Mouse (Mus musculus) heart, embryonic 16.5 days (tissue): Measurements from ENCODE around the gene Mrfap1. TPM values are rescaled to one million over a fixed set of nuclear protein-coding genes. Genes with fewer than 3 reads are reported as not detected.
"Not testable (repeated sequence)": the region's sequence is repeated elsewhere in the genome, so short reads cannot be mapped to it uniquely, and the experiment has no call there.

Experiments used
- ATAC-seq: fragments of 200-750 bp; cut with Nextera tagmentation; replicated peaks from 2 replicates; pipeline ENCODE4 v1.8.0; 2017; ENCODE audit warnings: moderate number of reproducible peaks; ENCODE audit not compliant: insufficient read depth, low FRiP score; ENCODE audit errors: extremely low read depth
- H3K27ac ChIP-seq: fragments of 300-500 bp; sonication (generic); 2 replicates; pipeline ENCODE4 v1.5.1; 2014; ENCODE audit warnings: mild to moderate bottlenecking, low read length, control low read depth, moderate library complexity
- H3K27me3 ChIP-seq: fragments of 300-500 bp; sonication (generic); 2 replicates; pipeline ENCODE4 v1.6.1; 2014; ENCODE audit warnings: low read length, mixed read lengths; ENCODE audit not compliant: control insufficient read depth, insufficient read depth
- H3K36me3 ChIP-seq: fragments of 300-500 bp; sonication (generic); 2 replicates; pipeline ENCODE4 v1.6.1; 2014; ENCODE audit not compliant: control insufficient read depth, insufficient read depth
- H3K4me1 ChIP-seq: fragments of 300-500 bp; sonication (generic); 2 replicates; pipeline ENCODE4 v1.6.1; 2014; ENCODE audit warnings: low read length, mixed read lengths; ENCODE audit not compliant: control insufficient read depth, insufficient read depth
- H3K4me2 ChIP-seq: fragments of 300-500 bp; sonication (generic); 2 replicates; pipeline ENCODE4 v1.6.1; 2014; ENCODE audit warnings: low read depth, mild to moderate bottlenecking, control low read depth, low read length
- H3K4me3 ChIP-seq: fragments of 300-500 bp; sonication (generic); 2 replicates; pipeline ENCODE4 v1.5.1; 2014; ENCODE audit warnings: mild to moderate bottlenecking, control low read depth, low read length
- H3K9ac ChIP-seq: fragments of 300-500 bp; sonication (generic); 2 replicates; pipeline ENCODE4 v1.6.1; 2014; ENCODE audit warnings: low read length, control low read depth
- H3K9me3 ChIP-seq: fragments of 300-500 bp; sonication (generic); replicated peaks from 2 replicates; pipeline ENCODE4 v1.6.1; 2016; ENCODE audit warnings: low read length; ENCODE audit not compliant: control insufficient read depth
- WGBS: fragments of 180-500 bp; shearing (Covaris S2); extraction: QIAGEN DNeasy Blood & Tissue Kit; methylation state at CpG from one replicate; pipeline ENCODE4 v1.1.7; 2014; 5-methylcytosine and 5-hydroxymethylcytosine counted together
- polyA plus RNA-seq: library from polyadenylated mRNA; unstranded; fragments of >200 nt; fragmentation: Nextera tagmentation; extraction: Ambion mirVana; gene quantifications from 2 replicates; pipeline ENCODE4 v1.2.1, GENCODE M21; 2015

The Mrfap1 gene
- 285 and 303 TPM in 2 replicates for polyA plus RNA-seq

- H3K27me3 ChIP-seq, H3K36me3 ChIP-seq, H3K9me3 ChIP-seq, H3K4me1 ChIP-seq: not testable (repeated sequence)
- Histone ChIP-seq H3K4me3 (peak within 1 kb of the TSS; percentile 76), H3K27ac (peak within 1 kb of the TSS; percentile 93), H3K9ac (peak within 1 kb of the TSS; percentile 87), H3K4me2 (peak within 1 kb of the TSS; percentile 83)
- under 1% methylated on average over 88 of the region's 90 CpGs for WGBS
- peak; percentile 78 for ATAC-seq
Observed at GRCm38 (mm10) chr5:36796296-36797014, at the start of gene Mrfap1. TSS of gene Mrfap1 (minus strand) at chr5:36796772.

- no peak overlapping the region for H3K9ac ChIP-seq
- no peaks in the 10 kb centered on the region for H3K27me3 ChIP-seq
- H3K9me3 ChIP-seq = peaks cover 4% of the 10 kb centered on the region
- no peak overlapping the region for H3K27ac ChIP-seq
- H3K36me3 ChIP-seq = no peaks in the 10 kb centered on the region
- H3K4me2 ChIP-seq = no peak overlapping the region
- no peak overlapping the region for H3K4me3 ChIP-seq
- WGBS = 87% methylated on average over 10 of the region's 10 CpGs
- no peaks in the 10 kb centered on the region for H3K4me1 ChIP-seq
- no peak for ATAC-seq
Observed at GRCm38 (mm10) chr5:36844490-36844889, 47.9 kb upstream of the Mrfap1 start.

GRCm38 (mm10) chr5:36841701-36842100 is 45.1 kb upstream of the Mrfap1 start:
- Histone ChIP-seq H3K9me3 (peaks cover 4% of the 10 kb centered on the region), H3K36me3 (no peaks in the 10 kb centered on the region), H3K4me1 (no peaks in the 10 kb centered on the region), H3K9ac (no peak overlapping the region), H3K4me3 (no peak overlapping the region), H3K27me3 (no peaks in the 10 kb centered on the region), H3K27ac (no peak overlapping the region), H3K4me2 (no peak overlapping the region)
- no peak for ATAC-seq
- WGBS = 47% methylated on average over 1 of the region's 1 CpGs

- Histone ChIP-seq H3K27me3 (no peaks in the 10 kb centered on the region), H3K9ac (no peak overlapping the region), H3K4me3 (no peak overlapping the region), H3K36me3 (no peaks in the 10 kb centered on the region), H3K4me2 (no peak overlapping the region), H3K9me3 (peaks cover 4% of the 10 kb centered on the region), H3K4me1 (no peaks in the 10 kb centered on the region), H3K27ac (no peak overlapping the region)
- WGBS = 71% methylated on average over 7 of the region's 7 CpGs
- ATAC-seq = no peak
Observed at GRCm38 (mm10) chr5:36840092-36840491, 43.5 kb upstream of the Mrfap1 start.

- no peak overlapping the region for H3K9ac ChIP-seq
- H3K27ac ChIP-seq = no peak overlapping the region
- no peaks in the 10 kb centered on the region for H3K27me3 ChIP-seq
- no peak overlapping the region for H3K4me3 ChIP-seq
- WGBS = 52% methylated on average over 8 of the region's 8 CpGs
- no peak overlapping the region for H3K4me2 ChIP-seq
- no peaks in the 10 kb centered on the region for H3K4me1 ChIP-seq
- no peak for ATAC-seq
- H3K36me3 ChIP-seq = no peaks in the 10 kb centered on the region
- peaks cover 4% of the 10 kb centered on the region for H3K9me3 ChIP-seq
Observed at GRCm38 (mm10) chr5:36839602-36840001, 43.0 kb upstream of the Mrfap1 start.

GRCm38 (mm10) chr5:36839032-36839431 is 42.5 kb upstream of the Mrfap1 start:
- H3K27me3 ChIP-seq = no peaks in the 10 kb centered on the region
- no peak overlapping the region for H3K27ac ChIP-seq
- ATAC-seq = no peak
- no peak overlapping the region for H3K4me3 ChIP-seq
- H3K4me2 ChIP-seq = no peak overlapping the region
- H3K9me3 ChIP-seq = peaks cover 4% of the 10 kb centered on the region
- H3K36me3 ChIP-seq = no peaks in the 10 kb centered on the region
- no peaks in the 10 kb centered on the region for H3K4me1 ChIP-seq
- no peak overlapping the region for H3K9ac ChIP-seq
- WGBS = 77% methylated on average over 2 of the region's 2 CpGs

- Histone ChIP-seq H3K9me3 (no peaks in the 10 kb centered on the region), H3K4me2 (no peak overlapping the region), H3K9ac (no peak overlapping the region), H3K4me3 (no peak overlapping the region), H3K27me3 (no peaks in the 10 kb centered on the region), H3K27ac (no peak overlapping the region), H3K4me1 (peaks cover under 1% of the 10 kb centered on the region; the same call in 1 of the 2 replicates), H3K36me3 (no peaks in the 10 kb centered on the region)
- ATAC-seq = no peak
- 2% methylated on average over 6 of the region's 6 CpGs for WGBS
Observed at GRCm38 (mm10) chr5:36835933-36836332, 39.4 kb upstream of the Mrfap1 start.

- H3K4me2 ChIP-seq = no peak overlapping the region
- no peaks in the 10 kb centered on the region for H3K9me3 ChIP-seq
- peaks cover 9% of the 10 kb centered on the region for H3K36me3 ChIP-seq
- H3K4me3 ChIP-seq = no peak overlapping the region
- WGBS = 50% methylated on average over 7 of the region's 7 CpGs
- no peak overlapping the region for H3K9ac ChIP-seq
- no peak overlapping the region for H3K27ac ChIP-seq
- peaks cover 10% of the 10 kb centered on the region for H3K4me1 ChIP-seq
- no peak for ATAC-seq
- no peaks in the 10 kb centered on the region for H3K27me3 ChIP-seq
Observed at GRCm38 (mm10) chr5:36831272-36831671, 34.7 kb upstream of the Mrfap1 start.

GRCm38 (mm10) chr5:36829913-36830879 is 33.6 kb upstream of the Mrfap1 start, which contains the start of gene Man2b2:
TSS of gene Man2b2 (minus strand) at chr5:36830653.
- H3K36me3 ChIP-seq = peaks cover 14% of the 10 kb centered on the region
- peaks cover 10% of the 10 kb centered on the region for H3K4me1 ChIP-seq
- peak within 1 kb of the TSS; percentile 87 for H3K4me2 ChIP-seq
- no peaks in the 10 kb centered on the region for H3K9me3 ChIP-seq
- H3K9ac ChIP-seq = peak within 1 kb of the TSS; percentile 80
- H3K27me3 ChIP-seq = no peaks in the 10 kb centered on the region
- WGBS = 2% methylated on average over 46 of the region's 46 CpGs
- peak within 1 kb of the TSS; percentile 46 for H3K27ac ChIP-seq
- peak within 1 kb of the TSS; percentile 75 for H3K4me3 ChIP-seq
- peak; percentile 83 for ATAC-seq
